In genomic region chr13:47050009-47050408, GRCm38 (mm10) we compare ENCODE assay signal across 15 mouse cellular contexts. TPM values are rescaled to one million over a fixed set of nuclear protein-coding genes. Genes with fewer than 3 reads are reported as not detected.
"Had no signal": no experiment of that assay in that cellular context is flagged by ENCODE, and none has a peak within 500 bp of the region (broad histone marks: within the 10 kb centered on the region; RNA-seq: fewer than 3 reads in every experiment).

No protein-coding gene starts in this region.

- H3K27me3 ChIP-seq: lung, embryonic 15.5 days; midbrain, embryonic 13.5 days; midbrain, embryonic 15.5 days; neural tube, embryonic 12.5 days had no signal

- H3K27ac ChIP-seq: lung, embryonic 15.5 days; macrophage; midbrain, embryonic 13.5 days; midbrain, embryonic 15.5 days; neural tube, embryonic 12.5 days had no signal

- H3K4me1 ChIP-seq: lung, embryonic 15.5 days; neural tube, embryonic 12.5 days had no signal

- H3K4me3 ChIP-seq: lung, embryonic 15.5 days; megakaryocyte, embryonic 14.5 days; midbrain, embryonic 13.5 days; midbrain, embryonic 15.5 days; neural tube, embryonic 12.5 days had no signal

- H3K9me3 ChIP-seq: lung, embryonic 15.5 days; megakaryocyte, embryonic 14.5 days; midbrain, embryonic 13.5 days; midbrain, embryonic 15.5 days; neural tube, embryonic 12.5 days had no signal

- DNase-seq: lung, adult 2 months; lung, postnatal 14 days; lung, postnatal 36 days; right cerebral cortex, postnatal 14 days; spleen, adult 18-20 months; thymus, adult 18-20 months; thymus, postnatal 25 days; thymus, postnatal 4 days had no signal

- H3K9ac ChIP-seq: lung, embryonic 15.5 days; midbrain, embryonic 13.5 days; midbrain, embryonic 15.5 days; neural tube, embryonic 12.5 days had no signal

RNA-seq across cellular contexts. Expression of gene Nhlrc1, which starts 35.4 kb away (rescaled TPM):
- total RNA-seq: neutrophil, adult 5-6 weeks had no signal
